Mouse (Mus musculus) heart, postnatal 10 days (tissue): ENCODE results near the gene Tmem223. TPM values are rescaled to one million over a fixed set of nuclear protein-coding genes. Genes with fewer than 3 reads are reported as not detected.
A peak's percentile ranks its signal among the peaks of the same experiment; 100 is the strongest.

ENCODE experiments used
- DNase-seq, 2 experiments: peaks; one replicate each; pipeline ENCODE4 v3.0.0; 2021
- intact Hi-C: fragments of 180-260 bp; cut with DNase I; formaldehyde crosslinking; loops from one replicate; pipeline ENCODE4 v1.15.1; 2025
- total RNA-seq, 2 experiments: library from RNA; stranded (reverse); gene quantifications; 2 replicates each; pipeline ENCODE4 v1.2.3; 2021

Gene Tmem223
- total RNA-seq, 2 experiments from 2014 or later: 115 to 133 TPM

GRCm38 (mm10) chr19:8742176-8742575 lies 28.6 kb upstream of the Tmem223 start:
- intact Hi-C loops: no loop called here
- DNase-seq: no peak

GRCm38 (mm10) chr19:8745382-8745781 lies 25.4 kb upstream of the Tmem223 start:
- no peak for DNase-seq
- intact Hi-C loops: no loop called here

- no peak for DNase-seq
- intact Hi-C loops: no loop called here
Measured at GRCm38 (mm10) chr19:8747368-8747767, 23.4 kb upstream of the Tmem223 start.

GRCm38 (mm10) chr19:8755652-8756051 lies 15.1 kb upstream of the Tmem223 start:
- intact Hi-C loops: loop anchor here (5.0 kb wide), 1 partner anchor 47 kb away; the partner anchor contains the start of gene Zbtb3

GRCm38 (mm10) chr19:8756635-8757387 lies 14.0 kb upstream of the Tmem223 start, which contains the start of gene Nxf1:
Gene Nxf1 (plus strand): TSS chr19:8757073.
- intact Hi-C loops: loop anchor here (5.0 kb wide), 1 partner anchor 45 kb away; the partner anchor contains the start of gene Zbtb3
- DNase-seq: peak; percentile 95

More at GRCm38 (mm10) chr19:8755652-8756051, 15.1 kb upstream of the Tmem223 start:
- no peak for DNase-seq

GRCm38 (mm10) chr19:8757471-8757998 lies 13.3 kb upstream of the Tmem223 start:
- intact Hi-C loops: loop anchor here (5.0 kb wide), 1 partner anchor 45 kb away; the partner anchor contains the start of gene Zbtb3
- no peak for DNase-seq

GRCm38 (mm10) chr19:8758899-8759298 lies 11.9 kb upstream of the Tmem223 start:
- intact Hi-C loops: loop anchor here (5.0 kb wide), 1 partner anchor 43 kb away; the partner anchor contains the start of gene Zbtb3

GRCm38 (mm10) chr19:8760757-8761156 lies 10.0 kb upstream of the Tmem223 start:
- intact Hi-C loops: no loop called here
- no peak for DNase-seq

More at GRCm38 (mm10) chr19:8758899-8759298, 11.9 kb upstream of the Tmem223 start:
- DNase-seq: no peak

GRCm38 (mm10) chr19:8763276-8763675 lies 7.5 kb upstream of the Tmem223 start:
- no peak for DNase-seq
- intact Hi-C loops: no loop called here

GRCm38 (mm10) chr19:8765562-8765961 lies 5.2 kb upstream of the Tmem223 start:
- intact Hi-C loops: no loop called here
- no peak for DNase-seq

GRCm38 (mm10) chr19:8772996-8773395 lies 2.2 kb downstream of the Tmem223 start:
- DNase-seq: no peak
- intact Hi-C loops: no loop called here

- intact Hi-C loops: no loop called here
- DNase-seq: no peak
Measured at GRCm38 (mm10) chr19:8773409-8773808, 2.6 kb downstream of the Tmem223 start.

GRCm38 (mm10) chr19:8774086-8774835 lies 3.5 kb downstream of the Tmem223 start, which contains the start of gene Tmem179b:
Gene Tmem179b (minus strand): TSS chr19:8774467.
- peak; percentile 97 to 98 for DNase-seq
- intact Hi-C loops: no loop called here

GRCm38 (mm10) chr19:8774951-8775421 lies 4.2 kb downstream of the Tmem223 start:
- intact Hi-C loops: no loop called here
- DNase-seq: no peak

- DNase-seq: peak; percentile 94 to 95
- intact Hi-C loops: no loop called here
Measured at GRCm38 (mm10) chr19:8786008-8786781, 15.4 kb downstream of the Tmem223 start, which contains the start of gene Taf6l. Gene Taf6l (minus strand): TSS chr19:8786417.

- no peak for DNase-seq
- intact Hi-C loops: no loop called here
Measured at GRCm38 (mm10) chr19:8788521-8788920, 17.7 kb downstream of the Tmem223 start.

- intact Hi-C loops: no loop called here
- no peak for DNase-seq
Measured at GRCm38 (mm10) chr19:8789171-8789570, 18.4 kb downstream of the Tmem223 start.

- DNase-seq: no peak
- intact Hi-C loops: no loop called here
Measured at GRCm38 (mm10) chr19:8790171-8790570, 19.4 kb downstream of the Tmem223 start.

- DNase-seq: peak; percentile 92 to 93
- intact Hi-C loops: no loop called here
Measured at GRCm38 (mm10) chr19:8798264-8798946, 27.6 kb downstream of the Tmem223 start, which contains the start of gene Polr2g. Gene Polr2g (minus strand): TSS chr19:8798577.
